ENCODE assay signal across 8 mouse cellular contexts in the genomic region with DNA sequence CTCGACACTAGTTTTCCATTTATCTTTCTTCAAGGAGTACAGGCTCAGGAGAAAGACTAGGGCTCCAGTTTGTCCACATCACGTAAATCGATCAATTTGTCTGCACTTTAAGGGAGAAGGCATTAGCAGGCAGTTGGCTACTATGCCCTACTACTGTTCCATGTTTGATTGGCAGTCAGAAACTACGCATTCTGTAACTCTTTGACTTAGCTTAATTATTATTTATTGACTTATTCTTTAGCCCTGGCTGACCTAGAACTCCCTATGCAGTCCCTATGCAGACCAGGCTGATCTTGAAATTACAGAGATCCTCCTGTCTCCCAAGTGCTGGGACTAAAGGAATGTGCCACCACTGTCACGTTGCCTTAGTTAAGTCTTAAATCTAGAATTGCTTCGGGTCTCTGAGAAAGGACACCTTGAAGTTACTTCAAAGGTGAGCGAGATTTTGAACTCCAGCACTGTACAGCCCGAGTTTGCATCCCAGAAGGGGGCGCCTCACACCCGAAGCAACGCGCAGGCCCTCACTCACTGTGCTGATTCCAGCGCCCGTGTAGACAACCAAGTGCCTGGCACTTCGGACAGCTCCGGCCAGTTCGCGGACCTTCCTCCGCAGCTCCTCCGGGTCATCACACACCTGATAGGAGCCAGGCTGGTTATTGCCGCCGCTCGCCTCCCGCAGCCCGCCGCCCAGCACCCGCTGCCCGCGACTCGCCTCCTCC. TPM values are rescaled to one million over a fixed set of nuclear protein-coding genes. Genes with fewer than 3 reads are reported as not detected.
DNase-seq lines count a peak whose midpoint lies in the region; ATAC-seq and TF ChIP-seq lines count a peak whose summit lies in the region.

No protein-coding gene starts in this region.

- peaks cover 0 to 10% of the 10 kb centered on the region in 2 experiments; a peak in 2 of 4 replicates for H3K4me1 ChIP-seq in MEL (ENCODE audit: control insufficient read depth in 1 of 2, insufficient read depth in 2 of 2, low read length in 2 of 2)
- peaks cover 5 to 15% of the 10 kb centered on the region in 2 experiments; a peak in 3 of 4 replicates for H3K4me1 ChIP-seq in heart, embryonic 14.5 days (ENCODE audit: control insufficient read depth in 2 of 2, insufficient read depth in 2 of 2, low read length in 2 of 2)
- H3K4me1 ChIP-seq in lung, embryonic 16.5 days (replicated peaks; ENCODE audit: control insufficient read depth, insufficient read depth, low read length) = peaks cover 14% of the 10 kb centered on the region
- H3K4me1 ChIP-seq in olfactory bulb, adult 2 months (ENCODE audit: control insufficient read depth, insufficient read depth, low read length) = peaks cover 18% of the 10 kb centered on the region

- H3K79me2 ChIP-seq in MEL (ENCODE audit: control insufficient read depth, insufficient read depth, low read length, poor library complexity) = peaks cover 31% of the 10 kb centered on the region

- peak overlapping the region; percentile 54 for H3K27ac ChIP-seq in MEL (ENCODE audit: control insufficient read depth, low read depth, low read length)
- peak overlapping the region; percentile 6 to 76; a peak in 3 of 4 replicates for H3K27ac ChIP-seq in heart, embryonic 14.5 days (replicated peaks in 1 of 2; ENCODE audit: control insufficient read depth in 1 of 2, insufficient read depth in 1 of 2, low read depth in 2 of 2, low read length in 2 of 2)
- H3K27ac ChIP-seq in lung, embryonic 16.5 days (ENCODE audit: low read length) = peak overlapping the region; percentile 84
- no peak overlapping the region for H3K27ac ChIP-seq in olfactory bulb, adult 2 months (ENCODE audit: insufficient read depth, low read depth, low read length)

- TF ChIP-seq RAD21 in MEL (IDR thresholded peaks at IDR 0.05; ENCODE audit: low read depth, low read length) = peak; percentile 81

- 12% methylated on average over 29 of the region's 30 CpGs for WGBS in heart, embryonic 14.5 days
- WGBS in lung, embryonic 16.5 days = 11% methylated on average over 30 of the region's 30 CpGs
- WGBS in olfactory bulb, adult 2 months = 12% methylated on average over 29 of the region's 30 CpGs

- H3K4me2 ChIP-seq in heart, embryonic 14.5 days (ENCODE audit: low read length) = peak overlapping the region; percentile 97
- H3K4me2 ChIP-seq in lung, embryonic 16.5 days (ENCODE audit: low read depth, low read length) = peak overlapping the region; percentile 85

- TF ChIP-seq CTCF in MEL (IDR thresholded peaks at IDR 0.05 in 2 of 3, conservative IDR thresholded peaks at IDR 0.05 in 1 of 3; ENCODE audit: control insufficient read depth in 1 of 3, insufficient read depth in 1 of 3, low read depth in 2 of 3, low read length in 3 of 3, poor library complexity in 1 of 3, severe bottlenecking in 1 of 3) = peak; percentile 62 to 93 (median 91)
- TF ChIP-seq CTCF in olfactory bulb, adult 2 months (IDR thresholded peaks at IDR 0.05; ENCODE audit: insufficient read depth, low read depth, low read length) = peak; percentile 43; the same call in 1 of the 2 replicates

- no peaks in the 10 kb centered on the region for H3K27me3 ChIP-seq in MEL (ENCODE audit: control insufficient read depth in 1 of 2, insufficient read depth in 2 of 2, low read length in 2 of 2)
- no peaks in the 10 kb centered on the region for H3K27me3 ChIP-seq in heart, embryonic 14.5 days (ENCODE audit: control insufficient read depth, insufficient read depth, low read length)
- H3K27me3 ChIP-seq in lung, embryonic 16.5 days (ENCODE audit: control insufficient read depth, insufficient read depth, low read depth, low read length) = no peaks in the 10 kb centered on the region

- 0 out of 4 replicates have a peak, but pooled peaks of 1 of the 2 experiments have one; percentile 19 for TF ChIP-seq EP300 in MEL (IDR thresholded peaks at IDR 0.05; ENCODE audit: low read depth in 1 of 2, low read length in 2 of 2)

- DNase-seq in B cell, adult 2 months = peak; percentile 80 to 82
- peak; percentile 83 for DNase-seq in MEL (ENCODE audit: low read depth, low spot score)
- peak; percentile 78 for DNase-seq in embryo, embryonic 11 days
- DNase-seq in kidney, postnatal 10 days = peak; percentile 86
- peak; percentile 65 for DNase-seq in urinary bladder, postnatal 25 days (ENCODE audit: low spot score)

- no peak for TF ChIP-seq POLR2A in MEL (IDR thresholded peaks at IDR 0.05; ENCODE audit: control insufficient read depth in 1 of 2, insufficient read depth in 1 of 2, low read depth in 1 of 2, low read length in 2 of 2, poor library complexity in 1 of 2)
- TF ChIP-seq POLR2A in olfactory bulb, adult 2 months (IDR thresholded peaks at IDR 0.05; ENCODE audit: insufficient read depth, low read depth, low read length) = no peak

- peak overlapping the region; percentile 82 to 93 for H3K4me3 ChIP-seq in MEL (ENCODE audit: control insufficient read depth in 1 of 2, insufficient read depth in 1 of 2, low read depth in 2 of 2, low read length in 2 of 2)
- H3K4me3 ChIP-seq in heart, embryonic 14.5 days (ENCODE audit: control insufficient read depth in 1 of 2, insufficient read depth in 1 of 2, low read depth in 1 of 2, low read length in 2 of 2) = peak overlapping the region; percentile 86 to 97
- H3K4me3 ChIP-seq in lung, embryonic 16.5 days (ENCODE audit: low read length) = peak overlapping the region; percentile 99
- peak overlapping the region; percentile 90 for H3K4me3 ChIP-seq in olfactory bulb, adult 2 months (ENCODE audit: insufficient read depth, low read depth, low read length)

- ATAC-seq in heart, embryonic 14.5 days (ENCODE audit: insufficient number of reproducible peaks, insufficient read depth, low FRiP score, low read depth) = peak; percentile 76
- ATAC-seq in lung, embryonic 16.5 days (ENCODE audit: low read depth) = peak; percentile 82

- no peaks in the 10 kb centered on the region for H3K9me3 ChIP-seq in MEL (replicated peaks; ENCODE audit: insufficient read depth, low read length)
- H3K9me3 ChIP-seq in heart, embryonic 14.5 days (ENCODE audit: control insufficient read depth, low read length) = no peaks in the 10 kb centered on the region
- H3K9me3 ChIP-seq in lung, embryonic 16.5 days (ENCODE audit: control insufficient read depth, low read length) = no peaks in the 10 kb centered on the region

- H3K36me3 ChIP-seq in MEL (ENCODE audit: control insufficient read depth in 1 of 2, insufficient read depth in 2 of 2, low read length in 2 of 2) = peaks cover 7 to 11% of the 10 kb centered on the region in 2 experiments
- H3K36me3 ChIP-seq in heart, embryonic 14.5 days (ENCODE audit: control insufficient read depth, insufficient read depth, low read length) = peaks cover 57% of the 10 kb centered on the region
- peaks cover 31% of the 10 kb centered on the region for H3K36me3 ChIP-seq in lung, embryonic 16.5 days (ENCODE audit: control insufficient read depth, insufficient read depth, low read length)

- peak overlapping the region; percentile 92 for H3K9ac ChIP-seq in MEL (ENCODE audit: control insufficient read depth, low read depth, low read length, poor library complexity, severe bottlenecking)
- H3K9ac ChIP-seq in heart, embryonic 14.5 days (ENCODE audit: low read length) = peak overlapping the region; percentile 78
- peak overlapping the region; percentile 77 for H3K9ac ChIP-seq in lung, embryonic 16.5 days (ENCODE audit: low read length)

RNA-seq across cellular contexts. Expression of gene Sirt7, which starts 0.9 kb away (rescaled TPM):
- total RNA-seq in MEL (2012; rRNA removed) = 61.6 and 78.2 TPM in 2 replicates
- 10 to 100 TPM in 1 of 2 experiments, not detected in 1; 72.3 TPM for polyA plus RNA-seq in MEL (2012; ENCODE audit: insufficient read depth in 1 of 2, insufficient read length in 2 of 2, low read depth in 1 of 2, low replicate concordance in 2 of 2, missing spikeins in 1 of 2)
- 17.6 and 18.5 TPM in 2 replicates for polyA plus RNA-seq in heart, embryonic 14.5 days (2014; fragmentation: Nextera tagmentation; extraction: Ambion mirVana)
- polyA plus RNA-seq in lung, embryonic 16.5 days (2015; fragmentation: Nextera tagmentation; extraction: Ambion mirVana) = 31.8 and 32.5 TPM in 2 replicates
- not detected in 2 replicates for polyA plus RNA-seq in olfactory bulb, adult 2 months (2012; ENCODE audit: insufficient read depth, insufficient read length, low replicate concordance, missing spikeins)

RNA-seq across cellular contexts. Expression of gene Pcyt2, which starts 6.4 kb away (rescaled TPM):
- total RNA-seq in MEL (2012; rRNA removed) = 71.8 and 86.7 TPM in 2 replicates
- 10 to 100 TPM in 1 of 2 experiments, not detected in 1; 87.3 TPM for polyA plus RNA-seq in MEL (2012; ENCODE audit: insufficient read depth in 1 of 2, insufficient read length in 2 of 2, low read depth in 1 of 2, low replicate concordance in 2 of 2, missing spikeins in 1 of 2)
- 72.0 and 73.2 TPM in 2 replicates for polyA plus RNA-seq in heart, embryonic 14.5 days (2014; fragmentation: Nextera tagmentation; extraction: Ambion mirVana)
- 104 and 117 TPM in 2 replicates for polyA plus RNA-seq in lung, embryonic 16.5 days (2015; fragmentation: Nextera tagmentation; extraction: Ambion mirVana)
- not detected in 2 replicates for polyA plus RNA-seq in olfactory bulb, adult 2 months (2012; ENCODE audit: insufficient read depth, insufficient read length, low replicate concordance, missing spikeins)

RNA-seq across cellular contexts. Expression of gene Mafg, which starts 9.3 kb away (rescaled TPM):
- total RNA-seq in MEL (2012; rRNA removed) = 26.5 and 29.7 TPM in 2 replicates
- polyA plus RNA-seq in MEL (2012; ENCODE audit: insufficient read depth in 1 of 2, insufficient read length in 2 of 2, low read depth in 1 of 2, low replicate concordance in 2 of 2, missing spikeins in 1 of 2) = 100 to 1,000 TPM in 1 of 2 experiments, 10 to 100 TPM in 1; 54.0 to 113 TPM
- polyA plus RNA-seq in heart, embryonic 14.5 days (2014; fragmentation: Nextera tagmentation; extraction: Ambion mirVana) = 16.6 and 18.1 TPM in 2 replicates
- 13.2 and 15.0 TPM in 2 replicates for polyA plus RNA-seq in lung, embryonic 16.5 days (2015; fragmentation: Nextera tagmentation; extraction: Ambion mirVana)
- 234 TPM in 1 of 2 replicates, not detected in the other for polyA plus RNA-seq in olfactory bulb, adult 2 months (2012; ENCODE audit: insufficient read depth, insufficient read length, low replicate concordance, missing spikeins)

RNA-seq across cellular contexts. Expression of gene Npb, which starts 15.8 kb away (rescaled TPM):
- 0.27 and 0.62 TPM in 2 replicates for total RNA-seq in MEL (2012; rRNA removed)
- polyA plus RNA-seq in MEL (2012; ENCODE audit: insufficient read depth in 1 of 2, insufficient read length in 2 of 2, low read depth in 1 of 2, low replicate concordance in 2 of 2, missing spikeins in 1 of 2) = 1 to 10 TPM in 1 of 2 experiments, not detected in 1; 1.7 TPM
- polyA plus RNA-seq in heart, embryonic 14.5 days (2014; fragmentation: Nextera tagmentation; extraction: Ambion mirVana) = 17.5 and 18.9 TPM in 2 replicates
- 1.5 and 1.6 TPM in 2 replicates for polyA plus RNA-seq in lung, embryonic 16.5 days (2015; fragmentation: Nextera tagmentation; extraction: Ambion mirVana)
- not detected in 2 replicates for polyA plus RNA-seq in olfactory bulb, adult 2 months (2012; ENCODE audit: insufficient read depth, insufficient read length, low replicate concordance, missing spikeins)

RNA-seq across cellular contexts. Expression of gene Pycr1, which starts 19.4 kb away (rescaled TPM):
- 2.6 and 7.1 TPM in 2 replicates for total RNA-seq in MEL (2012; rRNA removed)
- 10 to 100 TPM in 1 of 2 experiments, not detected in 1; 15.3 TPM for polyA plus RNA-seq in MEL (2012; ENCODE audit: insufficient read depth in 1 of 2, insufficient read length in 2 of 2, low read depth in 1 of 2, low replicate concordance in 2 of 2, missing spikeins in 1 of 2)
- 17.1 and 22.3 TPM in 2 replicates for polyA plus RNA-seq in heart, embryonic 14.5 days (2014; fragmentation: Nextera tagmentation; extraction: Ambion mirVana)
- polyA plus RNA-seq in lung, embryonic 16.5 days (2015; fragmentation: Nextera tagmentation; extraction: Ambion mirVana) = 22.4 and 23.4 TPM in 2 replicates
- not detected in 2 replicates for polyA plus RNA-seq in olfactory bulb, adult 2 months (2012; ENCODE audit: insufficient read depth, insufficient read length, low replicate concordance, missing spikeins)
